Mouse (Mus musculus) CD4-positive helper T cell, adult 2 months (primary cell): Measurements from ENCODE around the gene Mroh2b.

ENCODE experiments used
- DNase-seq: peaks from one replicate; pipeline ENCODE4 v3.0.0-alpha.2; 2012; ENCODE audit warnings: low read depth, missing footprints, low spot score

The Mroh2b gene

GRCm38 (mm10) chr15:4898437-4898836 is at the start of gene Mroh2b:
Mroh2b (plus strand) TSS chr15:4898737.
- no peak for DNase-seq

GRCm38 (mm10) chr15:4850015-4850414 is 48.5 kb upstream of the Mroh2b start:
- DNase-seq, result no peak

GRCm38 (mm10) chr15:4894962-4895361 is 3.6 kb upstream of the Mroh2b start:
- DNase-seq, result no peak

- no peak for DNase-seq
Measured at GRCm38 (mm10) chr15:4934731-4935130, 36.2 kb downstream of the Mroh2b start.

GRCm38 (mm10) chr15:4973355-4973754 is 74.8 kb downstream of the Mroh2b start:
- DNase-seq, result no peak

- no peak for DNase-seq
Measured at GRCm38 (mm10) chr15:5002903-5003302, 104.4 kb downstream of the Mroh2b start.

- no peak for DNase-seq
Measured at GRCm38 (mm10) chr15:5003503-5004196, 105.1 kb downstream of the Mroh2b start.

- DNase-seq, result no peak
Measured at GRCm38 (mm10) chr15:5009644-5010107, 111.1 kb downstream of the Mroh2b start.
